Mouse (Mus musculus) CD4-positive helper T cell, adult 2 months (primary cell): Measurements from ENCODE around the gene Ppif.

ENCODE experiments used
- DNase-seq: peaks from one replicate; pipeline ENCODE4 v3.0.0-alpha.2; 2012; ENCODE audit warnings: low read depth, missing footprints, low spot score

Gene Ppif

DNA sequence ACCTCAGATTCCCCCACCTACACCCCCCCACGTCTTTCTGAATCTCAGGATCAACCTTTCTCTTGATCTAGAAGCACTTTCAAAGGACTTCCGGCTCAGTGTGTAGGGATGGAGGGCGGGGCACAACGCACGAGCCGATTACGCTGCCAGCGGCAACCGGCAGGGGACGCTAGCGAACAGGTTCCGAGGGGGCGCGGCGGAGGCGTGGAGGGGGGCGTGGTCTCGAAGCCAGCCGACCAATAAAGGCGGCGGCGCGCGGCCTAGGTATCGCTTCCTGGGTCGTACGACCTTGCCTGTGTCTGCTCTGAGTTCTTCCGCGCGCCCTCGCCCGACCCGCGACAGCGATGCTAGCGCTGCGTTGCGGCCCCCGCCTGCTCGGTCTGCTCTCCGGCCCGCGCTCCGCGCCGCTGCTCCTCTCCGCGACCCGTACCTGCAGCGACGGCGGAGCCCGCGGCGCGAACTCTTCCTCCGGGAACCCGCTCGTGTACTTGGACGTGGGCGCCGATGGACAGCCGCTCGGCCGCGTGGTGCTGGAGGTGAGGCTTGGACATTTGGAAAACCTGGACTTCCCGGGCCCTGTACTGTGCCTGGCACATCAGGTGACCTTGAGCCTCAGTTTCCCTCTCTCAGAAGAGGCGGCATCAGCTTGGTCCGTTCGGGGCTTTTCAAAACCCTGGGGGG lies at the start of gene Ppif:
Gene Ppif (plus strand): TSS at position 267 of the 681 bp plus-strand sequence.
- peak; percentile 97 for DNase-seq

DNA sequence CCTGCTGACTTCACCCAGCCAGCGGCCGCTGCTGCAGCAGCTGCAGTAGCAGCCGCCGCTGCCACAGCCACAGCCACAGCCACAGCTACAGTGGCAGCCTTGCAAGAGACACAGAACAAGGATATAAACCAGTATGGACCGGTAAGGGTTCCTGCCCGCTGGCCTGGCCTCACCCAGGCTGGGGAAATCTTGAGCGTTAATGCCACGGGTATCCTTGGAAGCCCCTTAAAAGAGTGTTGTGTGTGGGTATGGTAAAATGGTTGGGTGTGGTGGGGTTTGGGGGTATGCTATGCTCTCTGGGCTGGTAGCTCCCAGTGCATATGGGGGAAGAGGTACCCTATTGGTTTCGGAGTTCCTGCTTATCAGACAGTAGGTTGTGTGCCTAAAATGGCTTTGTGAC lies 48.2 kb upstream of the Ppif start:
- DNase-seq: no peak

DNA sequence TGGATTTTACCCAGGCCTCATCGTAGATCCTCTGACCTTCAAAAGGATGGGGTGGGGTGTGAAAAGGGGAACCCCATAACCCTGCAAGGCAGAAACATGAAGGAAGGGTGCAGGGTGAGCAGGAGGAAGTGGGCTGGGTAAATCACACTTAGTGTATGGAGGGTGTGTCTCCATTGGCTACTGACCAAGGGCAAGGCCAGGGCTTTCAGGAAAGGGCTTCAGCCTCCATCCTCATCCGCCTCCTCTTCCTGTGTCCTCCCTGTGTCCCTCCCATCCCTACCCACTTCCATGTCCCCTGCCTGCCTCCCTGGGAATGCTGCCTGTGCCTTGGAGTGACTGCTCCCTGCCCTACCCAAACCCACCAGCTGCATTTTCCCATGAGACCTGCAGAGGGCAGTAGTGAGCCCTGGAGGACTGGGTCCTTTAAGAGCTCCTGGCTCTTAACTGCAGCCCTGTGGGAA lies 47.8 kb upstream of the Ppif start:
- DNase-seq: peak; percentile 68

DNA sequence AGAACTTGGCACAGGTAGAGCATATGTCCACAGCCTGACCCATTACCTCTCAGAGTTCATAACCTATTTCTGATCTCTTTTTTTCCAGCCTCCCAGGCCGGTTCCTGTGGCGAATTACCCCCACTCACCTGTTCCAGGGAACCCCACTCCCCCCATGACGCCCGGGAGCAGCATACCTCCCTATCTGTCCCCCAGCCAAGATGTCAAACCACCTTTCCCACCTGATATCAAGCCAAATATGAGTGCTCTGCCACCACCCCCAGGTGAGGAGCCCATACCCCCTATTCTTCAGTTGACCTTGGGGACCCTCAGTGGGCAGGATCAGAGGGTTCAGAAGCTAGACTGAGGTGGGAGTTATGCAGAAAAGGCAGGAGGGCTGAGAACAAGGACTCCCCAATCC lies 42.8 kb upstream of the Ppif start:
- DNase-seq: no peak

DNA sequence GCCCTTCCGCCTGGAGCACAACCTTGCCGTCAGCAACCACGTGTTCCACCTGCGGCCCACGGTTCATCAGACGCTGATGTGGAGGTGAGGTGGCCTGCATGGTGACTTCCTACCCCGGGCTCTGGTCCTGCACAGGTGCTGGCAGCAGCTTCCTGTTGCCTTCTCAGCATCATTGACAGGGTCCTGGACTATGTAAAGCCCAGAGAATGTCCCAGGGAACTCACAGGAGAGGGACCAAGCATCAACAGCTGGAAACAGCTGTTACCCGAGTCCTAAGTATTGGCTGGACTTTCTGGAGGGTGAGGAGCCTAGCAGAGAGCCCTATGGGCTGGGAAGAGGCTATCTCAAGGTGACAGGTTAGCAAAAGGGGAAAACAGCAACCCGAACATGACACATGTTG lies 42.0 kb upstream of the Ppif start:
- no peak for DNase-seq

DNA sequence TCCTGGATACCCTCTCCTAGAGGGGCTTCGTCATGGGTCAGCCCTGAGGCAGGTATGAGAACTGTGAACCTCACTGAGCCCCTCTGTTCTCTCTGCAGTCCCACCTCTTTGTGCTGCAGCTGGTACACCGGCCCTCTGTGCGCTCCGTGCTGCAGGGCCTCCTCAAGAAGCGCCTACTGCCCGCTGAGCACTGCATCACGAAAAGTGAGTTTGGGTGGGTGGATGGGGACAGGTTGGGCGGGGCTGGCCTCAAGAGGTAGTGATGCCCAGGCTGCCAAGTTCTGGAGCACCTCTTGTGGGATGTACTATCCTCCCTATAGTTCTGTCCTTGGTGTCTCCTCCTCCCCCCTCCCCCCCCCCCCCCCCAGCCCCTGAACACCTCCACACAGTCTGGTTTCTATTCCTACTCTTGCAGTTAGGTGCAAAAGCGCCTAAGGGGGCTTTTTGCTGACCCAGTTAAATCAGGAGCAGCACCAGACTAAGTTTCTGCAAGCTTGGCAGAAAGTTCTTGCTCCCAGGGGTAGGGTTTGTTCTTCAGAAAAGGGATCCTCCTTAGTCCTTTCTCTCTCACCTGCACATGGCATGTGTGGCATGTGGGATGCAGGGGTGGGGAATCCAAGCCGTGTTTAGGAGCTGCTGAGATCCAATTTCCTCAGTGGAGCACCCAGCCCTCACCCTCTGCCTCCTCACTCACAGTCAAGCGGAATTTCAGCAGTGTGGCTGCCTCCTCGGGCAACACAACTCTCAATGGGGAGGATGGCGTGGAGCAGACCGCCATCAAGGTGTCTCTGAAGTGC lies 39.4 kb upstream of the Ppif start:
- no peak for DNase-seq

DNA sequence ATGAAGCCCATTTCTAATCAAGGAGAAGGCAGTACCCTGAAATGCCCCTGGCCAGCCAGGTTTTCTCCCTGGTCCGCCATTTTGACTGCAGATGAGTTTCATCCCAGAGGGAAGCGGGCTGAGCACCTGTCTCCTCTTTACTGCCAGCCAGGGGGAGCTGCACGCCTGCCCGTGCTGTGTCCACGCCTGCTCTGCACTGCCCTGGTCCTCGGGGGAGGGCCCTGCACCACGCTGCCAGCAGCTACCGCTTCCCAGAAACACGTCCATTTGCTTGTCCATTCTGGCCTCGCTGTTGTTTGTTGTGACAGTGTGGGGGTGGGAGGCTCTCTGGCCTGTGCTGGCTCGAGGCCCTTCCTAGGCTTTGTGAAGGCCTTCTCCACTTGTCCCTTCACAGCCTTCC lies 33.3 kb upstream of the Ppif start:
- DNase-seq: no peak

DNA sequence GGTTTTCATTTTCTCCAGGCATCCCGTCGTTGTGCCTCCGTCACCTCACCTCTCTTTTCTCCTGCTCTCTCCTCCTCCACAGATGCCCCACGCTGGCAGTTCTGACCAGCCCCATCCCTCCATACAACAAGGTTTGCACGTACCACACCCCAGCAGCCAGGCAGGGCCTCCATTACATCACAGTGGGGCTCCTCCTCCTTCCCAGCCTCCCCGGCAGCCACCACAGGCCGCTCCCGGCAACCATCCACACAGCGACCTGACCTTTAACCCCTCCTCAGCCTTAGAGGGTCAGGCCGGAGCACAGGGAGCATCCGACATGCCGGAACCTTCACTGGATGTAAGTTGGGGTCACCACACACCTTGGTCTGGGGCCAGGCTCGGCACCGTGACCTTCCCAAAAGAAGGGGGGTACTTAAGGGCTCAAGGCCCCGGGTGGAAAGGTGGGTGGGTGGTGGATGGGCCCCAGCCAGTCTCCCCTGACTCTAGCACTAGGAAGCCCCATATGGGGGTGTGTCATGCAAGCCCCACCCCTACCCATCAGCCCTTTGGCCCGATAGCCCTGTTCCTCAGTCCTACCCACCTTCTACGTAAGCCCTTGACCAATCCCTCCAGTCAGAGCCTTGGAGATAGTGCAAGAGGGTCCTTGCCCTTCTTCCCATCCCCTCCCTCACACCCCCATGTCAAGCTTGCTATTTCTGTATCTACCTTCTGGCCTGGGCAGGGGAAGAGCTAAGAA lies 32.6 kb upstream of the Ppif start:
- DNase-seq: no peak

DNA sequence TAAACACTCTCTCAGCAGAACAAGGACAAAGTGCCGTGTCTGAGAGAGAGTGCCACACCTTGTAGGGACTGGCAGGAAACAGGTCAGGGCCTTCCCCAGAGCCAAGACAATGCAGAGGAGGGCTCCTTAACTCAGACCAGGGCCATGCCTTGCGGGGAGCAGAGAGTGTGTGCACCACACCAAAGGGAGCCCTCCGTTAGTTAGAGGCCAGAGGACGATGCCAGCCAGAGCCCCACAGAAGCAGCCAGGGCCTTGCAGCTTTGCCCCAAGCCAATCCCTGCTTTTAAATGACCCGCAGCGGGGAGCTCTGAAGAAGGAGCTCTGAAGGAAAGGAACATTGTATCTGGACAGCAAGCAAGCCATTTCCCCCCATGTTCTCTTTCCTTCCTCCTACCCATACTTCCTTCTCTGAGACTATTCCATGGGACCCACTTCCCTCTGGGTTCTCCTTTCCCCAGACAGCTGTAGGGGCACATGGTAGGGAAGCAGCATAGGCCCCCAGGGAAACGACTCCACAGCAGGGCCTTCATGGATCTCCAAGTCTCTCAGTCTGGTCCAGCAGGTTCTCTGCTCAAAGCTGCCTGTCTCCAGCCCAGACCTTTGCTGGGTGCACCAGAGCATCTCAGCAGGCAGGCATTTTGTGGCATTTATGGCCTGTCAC lies 30.2 kb upstream of the Ppif start:
- no peak for DNase-seq

DNA sequence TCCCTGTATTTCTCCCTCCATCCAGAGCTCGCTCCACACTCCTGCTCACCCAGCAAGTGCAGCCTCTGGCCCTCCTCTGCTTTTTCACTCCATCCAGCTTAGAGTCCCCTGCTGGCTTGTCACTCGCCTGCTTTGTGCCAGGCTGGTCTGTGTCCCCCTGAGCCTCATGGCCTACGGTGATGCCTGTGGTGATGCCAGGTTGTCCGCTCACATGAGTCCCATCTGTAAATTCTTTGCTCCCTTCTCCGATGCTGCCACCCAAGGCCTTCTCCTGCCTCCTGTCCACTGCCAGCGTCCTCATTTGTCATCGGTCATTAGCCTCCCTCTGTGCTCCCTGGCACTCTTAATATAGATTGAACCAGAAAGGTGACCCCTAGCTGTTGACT lies 29.7 kb upstream of the Ppif start:
- no peak for DNase-seq

DNA sequence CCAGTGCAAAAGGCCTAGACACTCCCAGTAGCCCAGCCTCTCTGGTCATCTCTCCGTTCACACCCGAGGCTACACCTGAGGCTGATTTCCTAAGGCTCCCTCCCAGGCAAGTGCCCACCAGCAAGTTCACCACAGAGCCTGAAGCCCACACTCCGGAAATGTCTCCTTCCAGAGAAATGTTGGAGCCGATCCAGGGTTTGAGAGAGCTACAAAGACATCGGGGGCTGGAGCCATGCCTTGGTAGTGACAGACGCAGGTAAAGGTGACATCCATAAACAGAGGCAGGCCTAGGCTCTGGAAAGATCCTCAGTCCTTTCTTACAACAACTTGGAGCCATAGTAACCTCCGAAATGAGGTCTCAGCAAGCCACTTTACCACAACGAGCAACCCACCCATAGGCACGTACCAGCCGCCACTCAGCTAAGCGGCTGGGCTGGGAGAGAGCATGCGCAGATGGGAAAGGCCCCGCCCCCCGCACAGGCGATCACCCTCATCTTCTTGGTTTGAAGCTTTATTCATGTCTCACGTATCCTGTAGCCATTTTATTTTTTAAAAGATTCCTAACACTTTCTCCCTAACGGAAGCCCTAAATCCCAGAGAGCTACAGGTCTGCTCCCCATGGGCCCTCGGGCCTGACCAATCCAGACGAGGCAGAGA lies 28.5 kb upstream of the Ppif start:
- DNase-seq: no peak

DNA sequence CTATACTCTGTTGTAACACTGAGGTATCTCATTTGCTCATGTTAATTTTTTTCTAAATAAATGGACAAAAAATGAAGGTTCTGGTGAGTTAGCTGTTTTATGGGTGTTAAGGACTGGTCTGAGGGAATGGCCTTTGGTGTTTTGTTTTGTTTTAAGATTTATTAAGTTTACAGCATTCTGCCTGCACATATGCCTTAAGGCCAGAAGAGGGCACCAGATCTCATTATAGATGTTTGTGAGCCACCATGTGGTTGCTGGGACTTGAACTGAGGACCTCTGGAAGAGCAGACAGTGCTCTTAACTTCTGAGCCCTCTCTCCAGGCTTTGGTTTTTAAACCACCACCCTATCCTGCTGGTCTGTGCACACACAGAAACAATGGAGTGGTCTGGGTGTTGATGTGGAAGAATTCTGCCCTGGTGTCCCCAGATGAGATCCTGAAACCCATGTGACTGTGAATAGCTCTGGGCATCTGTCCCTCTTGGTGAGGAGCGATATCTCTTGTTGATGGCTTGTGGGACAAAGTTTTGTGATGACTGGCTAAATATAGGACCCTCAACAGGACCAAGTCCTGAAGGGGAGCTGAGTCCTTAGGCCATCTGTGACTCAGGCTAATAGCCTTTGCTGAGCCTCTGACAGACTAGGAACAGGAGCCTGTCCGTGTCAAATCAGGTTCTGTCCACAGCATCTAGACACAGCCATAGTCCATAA lies 27.1 kb upstream of the Ppif start:
- DNase-seq: peak; percentile 19

DNA sequence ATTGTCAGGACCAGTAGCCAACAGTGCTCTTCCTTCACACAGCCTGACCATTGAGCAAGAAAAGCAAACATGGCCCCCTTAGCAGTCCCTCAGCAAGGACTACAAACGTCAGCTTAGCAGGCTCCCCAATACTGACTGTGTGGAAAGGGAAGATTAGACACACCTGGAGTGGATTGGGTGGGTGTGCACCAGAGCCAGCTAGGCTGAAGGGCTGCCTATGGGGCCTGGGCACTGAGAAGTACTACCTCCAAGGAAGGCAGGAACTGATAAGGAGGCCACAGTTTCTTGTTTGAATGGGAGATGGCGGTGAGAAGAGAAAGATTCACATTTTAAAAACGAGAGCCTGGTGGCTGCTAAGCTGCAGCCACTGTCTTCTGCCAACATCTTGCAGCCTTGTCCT lies 26.4 kb upstream of the Ppif start:
- DNase-seq: no peak

DNA sequence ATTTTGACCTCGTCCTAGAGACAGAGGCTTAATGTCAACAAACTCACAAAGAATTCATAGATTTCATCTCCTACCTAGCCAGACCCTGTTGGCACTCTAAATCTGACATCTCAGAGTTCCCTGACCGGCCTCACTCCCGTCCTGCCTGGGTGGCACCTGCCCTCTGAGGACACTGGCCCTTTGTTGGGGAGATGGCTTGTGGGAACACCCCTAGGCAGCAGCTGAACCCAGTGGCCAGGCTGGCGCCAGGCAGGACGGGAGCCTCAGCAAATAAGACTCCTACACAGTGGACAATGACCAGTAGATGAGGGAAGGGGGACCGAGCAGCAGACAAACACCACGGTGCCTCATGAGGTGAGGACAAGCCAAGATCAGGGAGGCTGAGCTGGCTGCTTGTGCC lies 14.3 kb upstream of the Ppif start:
- DNase-seq: no peak

DNA sequence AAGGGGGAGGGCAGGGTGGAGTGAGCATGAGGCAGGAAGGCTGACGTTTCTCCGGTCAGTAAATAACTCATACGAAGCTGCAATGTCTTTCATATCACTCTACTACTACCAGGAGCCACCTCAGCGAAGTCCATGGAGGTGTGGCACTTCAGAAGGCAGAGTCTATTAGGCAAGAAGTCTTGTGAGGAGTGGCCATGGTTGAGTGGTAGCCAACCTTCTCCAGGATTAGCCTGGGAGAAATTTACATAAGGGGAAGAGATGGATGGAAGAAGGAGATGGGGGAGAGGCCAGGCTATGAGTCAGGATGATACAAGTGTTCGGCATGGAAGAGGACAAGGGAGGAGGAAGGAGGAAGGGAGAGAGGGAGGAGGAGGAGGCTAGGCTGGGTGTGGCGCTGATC lies 11.9 kb upstream of the Ppif start:
- no peak for DNase-seq

DNA sequence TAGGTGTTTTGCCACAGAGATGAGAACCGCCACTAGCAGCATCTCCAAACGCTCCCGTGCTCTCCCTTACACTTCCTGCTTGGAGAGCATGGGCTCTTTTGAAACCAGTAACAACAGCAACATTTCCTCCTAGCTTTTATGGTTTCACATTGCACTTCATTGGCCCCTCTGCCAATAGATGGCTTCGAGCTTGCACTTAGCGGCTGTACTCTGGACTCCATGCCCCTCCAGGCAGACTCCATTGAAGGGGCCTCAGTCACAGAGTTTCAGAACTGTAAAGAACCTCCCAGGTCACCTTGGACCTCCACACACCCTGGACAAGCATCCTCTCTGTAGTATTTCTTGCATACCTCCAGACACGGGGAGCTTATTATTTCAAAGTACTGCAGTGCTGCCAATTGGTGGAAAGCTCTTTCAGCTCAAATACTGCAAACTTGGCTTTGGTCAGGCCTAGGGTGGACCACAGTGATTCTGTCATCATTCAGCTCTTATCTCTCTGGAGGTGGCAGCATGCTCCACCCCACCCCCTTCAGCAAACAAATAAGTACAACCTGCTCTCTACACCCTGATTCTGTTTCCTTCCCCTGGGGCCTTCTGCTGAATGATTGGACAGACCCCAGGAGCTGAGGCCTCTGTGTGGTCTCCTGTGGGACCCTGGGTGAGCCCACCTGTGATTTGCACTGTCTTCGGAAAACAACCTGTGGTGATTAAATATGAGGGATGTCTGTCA lies 7.6 kb upstream of the Ppif start:
- no peak for DNase-seq

DNA sequence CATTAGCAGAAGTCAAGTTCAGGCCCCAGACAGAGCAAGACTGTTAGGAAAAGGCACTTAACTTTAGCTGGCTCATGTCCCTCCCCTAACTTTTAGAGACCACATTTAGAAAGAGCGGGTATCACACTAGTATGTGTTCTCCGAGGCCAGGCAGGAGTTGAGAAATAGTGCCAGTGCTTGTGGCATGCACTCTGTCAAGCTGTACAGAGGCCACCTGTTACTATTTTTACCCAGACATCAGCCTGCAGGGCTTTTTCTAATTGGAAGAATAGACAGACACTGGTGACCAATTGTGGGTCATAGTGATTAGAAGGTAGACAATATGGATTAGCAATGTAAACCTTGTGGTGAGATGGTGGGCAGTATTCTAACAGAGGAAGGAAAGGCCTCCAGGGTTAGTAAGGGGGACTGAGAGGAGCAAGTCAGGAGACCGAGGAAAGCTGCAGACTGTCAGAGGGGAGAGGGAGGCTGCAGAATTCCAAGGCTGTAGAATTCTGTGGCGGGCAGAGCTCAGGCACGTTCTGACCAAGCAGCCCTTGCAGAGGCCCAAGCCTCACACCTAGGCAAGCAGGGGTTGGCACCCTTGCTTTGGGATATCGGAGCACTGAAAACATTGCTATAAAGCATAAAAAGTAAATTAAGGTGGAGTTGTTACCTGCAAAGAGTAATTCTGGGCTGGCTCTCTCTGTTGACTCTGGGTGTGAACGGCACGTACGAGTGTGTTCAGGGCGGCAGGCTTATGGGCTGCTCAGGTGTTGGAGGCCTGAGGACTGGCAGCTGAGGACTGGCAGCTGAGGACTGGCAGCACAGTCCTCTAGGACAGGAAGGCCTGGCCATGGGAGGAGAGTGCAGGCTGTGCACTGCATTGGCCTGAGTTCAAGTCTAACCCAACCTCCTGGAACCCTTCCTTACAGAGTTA lies 6.7 kb upstream of the Ppif start:
- DNase-seq: no peak

DNA sequence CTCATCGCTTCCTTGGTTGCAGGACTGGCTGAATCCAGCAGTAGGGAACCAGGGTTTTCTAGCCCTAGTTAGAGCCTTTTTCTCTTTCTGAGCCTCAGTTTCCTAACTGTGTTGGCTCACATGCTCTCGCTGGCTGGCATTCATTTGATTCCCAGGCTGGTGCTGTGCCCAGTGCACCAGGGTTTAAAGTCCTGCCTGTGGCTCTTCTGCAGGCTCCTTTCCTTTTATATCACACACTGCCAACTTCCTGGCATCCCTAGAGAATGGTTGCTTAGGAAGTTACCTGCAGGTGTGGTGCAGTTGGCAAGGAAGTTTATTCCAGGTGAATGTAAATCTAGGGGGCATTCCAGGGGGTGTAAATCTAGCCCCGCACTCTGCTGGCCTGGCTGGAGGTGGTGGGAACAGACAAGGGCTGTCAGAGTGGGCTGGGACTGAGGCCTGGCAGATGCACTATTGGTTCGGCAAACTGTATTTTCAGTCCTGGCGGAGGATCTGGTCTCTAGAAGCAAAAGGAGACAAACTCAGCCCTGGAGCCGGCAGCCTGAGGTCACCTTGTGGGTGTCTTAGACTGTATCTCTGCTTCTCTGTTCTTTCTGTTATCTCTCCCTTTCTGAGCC lies 575 bp upstream of the Ppif start:
- DNase-seq: no peak

DNA sequence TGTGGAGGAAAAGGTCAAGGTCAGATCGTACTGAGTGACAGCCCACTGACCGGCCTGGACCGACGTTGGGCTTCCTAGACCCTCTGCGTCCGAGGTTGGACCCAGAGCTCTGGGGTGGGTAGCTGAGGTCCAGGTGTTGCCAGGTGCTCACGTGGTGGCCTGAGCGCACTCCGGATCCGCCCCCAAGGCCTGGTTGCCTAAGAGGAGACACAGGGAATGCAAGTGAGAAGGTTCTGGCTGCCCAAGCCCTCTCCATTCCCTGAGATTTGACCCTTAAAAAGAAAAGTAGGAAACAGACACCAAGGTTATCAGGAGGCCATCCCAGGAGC lies 579 bp downstream of the Ppif start:
- DNase-seq: peak; percentile 35
